Comparison of ENCODE assay signal across 13 mouse cellular contexts in genomic region chr13:16317412-16317811, GRCm38 (mm10).
"Had no signal": no experiment of that assay in that cellular context is flagged by ENCODE, and none has a peak within 500 bp of the region (broad histone marks: within the 10 kb centered on the region; RNA-seq: fewer than 3 reads in every experiment).

No protein-coding gene starts in this region.

- H3K27ac ChIP-seq: intestine, embryonic 15.5 days; layer of hippocampus, adult 2 months; limb, embryonic 12.5 days; liver, embryonic 14.5 days; midbrain, embryonic 13.5 days had no signal

- H3K9ac ChIP-seq: intestine, embryonic 15.5 days; limb, embryonic 12.5 days; liver, embryonic 14.5 days; midbrain, embryonic 13.5 days had no signal

- H3K4me3 ChIP-seq: intestine, embryonic 15.5 days; layer of hippocampus, adult 2 months; limb, embryonic 12.5 days; midbrain, embryonic 13.5 days had no signal

- H3K36me3 ChIP-seq: intestine, embryonic 15.5 days; limb, embryonic 12.5 days; midbrain, embryonic 13.5 days had no signal

- H3K9me3 ChIP-seq: intestine, embryonic 15.5 days; limb, embryonic 12.5 days; midbrain, embryonic 13.5 days had no signal

- H3K4me2 ChIP-seq: intestine, embryonic 15.5 days; limb, embryonic 12.5 days; midbrain, embryonic 13.5 days had no signal

- DNase-seq: kidney, adult 18-20 months; kidney, postnatal 10 days; kidney, postnatal 4 days; liver; lung, postnatal 36 days; right cerebral cortex, postnatal 14 days; thymus, adult 2 months; thymus, postnatal 25 days had no signal

- ATAC-seq: intestine, embryonic 15.5 days; midbrain, embryonic 13.5 days had no signal

- H3K4me1 ChIP-seq: intestine, embryonic 15.5 days; limb, embryonic 12.5 days; midbrain, embryonic 13.5 days had no signal

- H3K27me3 ChIP-seq: intestine, embryonic 15.5 days; limb, embryonic 12.5 days; midbrain, embryonic 13.5 days had no signal
